Mouse (Mus musculus): ENCODE measurements around the gene Ip6k2.

DNA sequence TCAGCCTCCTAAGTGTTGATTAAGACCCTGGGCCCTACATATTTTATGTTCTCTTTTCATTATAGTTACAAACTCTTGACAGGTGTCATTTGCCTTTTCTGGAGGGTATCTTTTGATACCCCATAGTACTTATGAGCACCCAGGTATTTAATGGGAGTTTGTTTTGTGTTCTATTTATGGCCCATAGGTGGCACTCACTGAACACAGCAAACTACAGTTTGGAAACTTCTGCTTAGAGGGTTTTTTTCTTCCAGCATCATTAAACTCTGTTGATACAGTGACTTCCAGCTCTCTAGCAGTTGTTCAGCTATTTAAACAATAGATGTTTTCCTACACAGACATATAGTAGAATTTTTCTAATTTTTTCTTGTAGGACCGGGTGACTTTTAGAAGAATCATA, 43.5 kb upstream of the Ip6k2 start:
- TF ChIP-seq POLR2AphosphoS2 (IDR thresholded peaks at IDR 0.05; ENCODE audit: insufficient read length, low read depth), result no peak
- TF ChIP-seq TCF3 (IDR thresholded peaks at IDR 0.05; ENCODE audit: insufficient read length, low read depth), result no peak
